ENCODE assay signal across 1 mouse cellular context in the genomic region with DNA sequence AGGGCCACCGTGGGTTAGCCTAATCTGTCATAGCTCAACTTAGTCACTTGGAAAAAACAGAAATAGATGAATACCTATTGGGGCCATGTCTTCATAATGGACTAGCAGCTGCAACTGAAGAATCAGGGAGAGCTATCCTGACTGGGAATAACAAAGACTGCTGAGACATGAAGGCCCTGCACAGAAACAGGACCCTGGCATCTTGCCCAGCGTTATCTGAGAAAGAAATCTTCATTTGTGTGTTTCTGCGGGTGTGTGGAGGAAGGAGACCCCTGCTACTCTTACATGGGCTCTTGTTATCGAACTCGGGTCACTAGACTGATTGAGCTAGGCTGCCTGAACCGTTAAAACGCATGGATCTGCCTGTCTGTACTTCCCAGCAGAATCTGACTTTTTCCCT.
TF ChIP-seq lines count a peak whose summit lies in the region.

No protein-coding gene starts in this region.

TF ChIP-seq in MEL, 35 proteins besides CTCF, POLR2A, EP300 and RAD21:
- TF ChIP-seq MAFK (IDR thresholded peaks at IDR 0.05; ENCODE audit: borderline replicate concordance, low read depth, low read length) (no peak), ZC3H11A (IDR thresholded peaks at IDR 0.05; ENCODE audit: low read depth, low read length) (no peak), CHD1 (IDR thresholded peaks at IDR 0.05; ENCODE audit: low read depth, low read length) (no peak), MEF2A (IDR thresholded peaks at IDR 0.05; ENCODE audit: extremely low read depth, insufficient replicate concordance, low read depth, low read length, poor library complexity, severe bottlenecking) (no peak), MAZ (IDR thresholded peaks at IDR 0.05; ENCODE audit: low read depth, low read length) (no peak), UBTF (IDR thresholded peaks at IDR 0.05; ENCODE audit: borderline replicate concordance, insufficient read depth, low read depth, low read length) (no peak), ETS1 (IDR thresholded peaks at IDR 0.05; ENCODE audit: low read depth, low read length) (peak; percentile 41; the same call in 1 of the 2 replicates), TBP (IDR thresholded peaks at IDR 0.05; ENCODE audit: low read depth, low read length) (no peak), POLR2AphosphoS5 (IDR thresholded peaks at IDR 0.05; ENCODE audit: borderline replicate concordance, low read depth, low read length) (no peak), E2F4 (IDR thresholded peaks at IDR 0.05; ENCODE audit: borderline replicate concordance, low read depth, low read length) (no peak), NRF1 (IDR thresholded peaks at IDR 0.05; ENCODE audit: insufficient read depth, low read depth, low read length, poor library complexity, severe bottlenecking) (no peak), SIN3A (IDR thresholded peaks at IDR 0.05; ENCODE audit: low read length) (peak; percentile 50), GATA1 (IDR thresholded peaks at IDR 0.05; ENCODE audit: low read depth, low read length) (peak; percentile 60), RCOR1 (IDR thresholded peaks at IDR 0.05; ENCODE audit: low read depth, low read length) (0 out of 2 replicates have a peak, but pooled peaks have one; percentile 32), BHLHE40 (IDR thresholded peaks at IDR 0.05; ENCODE audit: borderline replicate concordance, low read depth, low read length) (no peak), MXI1 (IDR thresholded peaks at IDR 0.05; ENCODE audit: low read depth, low read length) (peak; percentile 50; the same call in 1 of the 2 replicates), ZKSCAN1 (IDR thresholded peaks at IDR 0.05; ENCODE audit: low read depth, low read length) (no peak), MAX (IDR thresholded peaks at IDR 0.05; ENCODE audit: low read length) (no peak)
